Mouse (Mus musculus): ENCODE data around the gene Fgf4. TPM values are rescaled to one million over a fixed set of nuclear protein-coding genes. Genes with fewer than 3 reads are reported as not detected.

Gene Fgf4
- not detected for total RNA-seq (2021)
- long read RNA-seq, experiment 1: 0 reads
- long read RNA-seq, experiment 2: 0 reads

DNA sequence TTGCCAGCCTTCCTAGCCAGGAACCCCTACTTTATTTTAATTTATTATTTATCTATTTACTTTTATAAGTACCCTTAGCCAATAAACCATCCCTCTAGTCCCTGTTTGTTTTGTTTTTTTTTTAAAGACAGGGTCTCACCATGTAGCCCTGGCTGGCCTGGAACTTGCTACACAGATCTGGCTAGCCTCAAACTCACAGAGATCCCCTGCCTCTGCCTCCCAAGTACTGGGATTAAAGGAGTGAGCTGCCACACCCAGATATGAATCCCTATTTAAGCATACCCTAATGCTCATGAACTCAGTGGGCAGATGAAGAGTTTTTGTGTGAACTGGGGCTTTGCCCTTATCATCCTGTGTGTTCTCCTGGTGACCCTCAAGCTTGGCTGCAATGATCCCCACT is at the start of gene Fgf4:
TSS of gene Fgf4 (plus strand) at position 301 of the 400 bp plus-strand sequence.
- TF ChIP-seq CTCF (IDR thresholded peaks at IDR 0.05): no peak
- DNase-seq: no peak
- H3K4me3 ChIP-seq: no peak within 1 kb of the TSS
- intact Hi-C loops (cut with DNase I): loop anchor here (2.0 kb wide), 1 partner anchor 48 kb away; no protein-coding TSS in a partner anchor
- no peak within 1 kb of the TSS for H3K27ac ChIP-seq

DNA sequence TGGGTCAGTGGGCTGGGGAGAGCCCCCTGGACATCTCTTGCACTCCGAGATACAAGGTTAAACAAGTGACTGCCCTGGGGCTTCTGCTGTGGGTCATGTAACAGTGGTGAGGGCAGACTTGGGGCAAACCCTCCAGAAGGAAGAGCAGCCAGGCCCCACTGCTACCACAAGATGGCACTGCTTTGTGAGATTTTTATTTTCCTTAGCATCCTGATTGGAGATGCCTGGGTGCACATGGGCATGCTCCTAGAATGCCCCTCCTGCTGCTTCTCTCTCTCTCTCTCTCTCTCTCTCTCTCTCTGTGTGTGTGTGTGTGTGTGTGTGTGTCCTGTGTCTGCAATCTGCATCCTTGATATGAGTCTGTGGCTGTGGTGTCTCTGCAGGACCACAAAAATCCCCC is 48.7 kb upstream of the Fgf4 start:
- Histone ChIP-seq H3K27ac (no peak overlapping the region), H3K4me3 (no peak overlapping the region)
- no peak for DNase-seq
- peak; percentile 59 for TF ChIP-seq CTCF (IDR thresholded peaks at IDR 0.05)
- intact Hi-C loops (cut with DNase I): loop anchor here (1.0 kb wide), 1 partner anchor 97 kb away; no protein-coding TSS in a partner anchor

DNA sequence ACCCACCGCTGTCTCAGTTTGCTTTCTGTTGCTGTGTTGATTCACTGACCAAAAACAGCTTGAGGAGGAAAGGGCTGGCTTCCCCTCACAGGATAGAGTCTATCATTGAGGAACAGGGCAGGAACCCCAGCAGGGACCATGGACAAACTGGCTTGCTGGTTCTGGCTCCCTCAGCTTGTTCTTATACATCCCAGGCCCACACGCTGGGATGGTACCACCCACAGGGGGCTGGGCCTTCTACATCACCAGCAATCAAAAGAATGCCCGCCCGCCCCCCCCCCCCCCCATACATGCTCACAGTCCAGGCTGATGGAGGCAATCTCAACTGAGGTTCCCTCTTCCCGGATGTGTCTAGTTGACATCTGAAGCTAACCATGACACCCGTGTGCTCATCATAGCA is 40.1 kb upstream of the Fgf4 start:
- no peak overlapping the region for H3K27ac ChIP-seq
- DNase-seq: no peak
- no peak for TF ChIP-seq CTCF (IDR thresholded peaks at IDR 0.05)
- intact Hi-C loops (cut with DNase I): no loop called here
- H3K4me3 ChIP-seq: no peak overlapping the region

DNA sequence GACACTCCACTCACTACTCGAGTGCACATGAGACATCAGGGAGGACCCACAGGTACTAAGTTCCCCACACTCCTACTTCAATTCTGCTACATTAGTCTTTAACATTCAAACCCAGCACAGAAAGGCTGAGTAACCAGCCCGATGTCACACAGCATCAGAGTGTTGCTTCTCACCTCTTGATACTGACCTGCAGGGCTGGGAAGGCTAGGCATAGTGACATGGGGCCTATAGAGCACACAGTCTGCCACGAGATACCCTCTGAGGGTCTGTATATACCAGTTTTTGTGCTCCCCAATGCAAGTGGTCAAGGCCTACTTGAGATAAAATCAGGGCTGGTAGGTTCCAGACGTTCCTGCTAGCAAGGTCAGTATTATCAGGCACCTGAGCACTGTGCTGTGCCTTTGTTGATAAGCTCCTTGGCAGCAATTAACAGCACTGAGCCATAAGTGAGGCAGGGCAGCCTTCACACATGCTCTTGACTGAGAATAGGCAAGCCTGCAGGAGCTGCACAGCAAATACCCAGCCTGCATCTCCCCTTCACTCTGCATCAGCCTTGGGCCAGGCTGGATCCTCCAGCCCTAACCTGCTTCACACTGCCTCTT is 39.1 kb upstream of the Fgf4 start:
- intact Hi-C loops (cut with DNase I): no loop called here
- no peak overlapping the region for H3K27ac ChIP-seq
- H3K4me3 ChIP-seq: no peak overlapping the region
- no peak for DNase-seq
- no peak for TF ChIP-seq CTCF (IDR thresholded peaks at IDR 0.05)

DNA sequence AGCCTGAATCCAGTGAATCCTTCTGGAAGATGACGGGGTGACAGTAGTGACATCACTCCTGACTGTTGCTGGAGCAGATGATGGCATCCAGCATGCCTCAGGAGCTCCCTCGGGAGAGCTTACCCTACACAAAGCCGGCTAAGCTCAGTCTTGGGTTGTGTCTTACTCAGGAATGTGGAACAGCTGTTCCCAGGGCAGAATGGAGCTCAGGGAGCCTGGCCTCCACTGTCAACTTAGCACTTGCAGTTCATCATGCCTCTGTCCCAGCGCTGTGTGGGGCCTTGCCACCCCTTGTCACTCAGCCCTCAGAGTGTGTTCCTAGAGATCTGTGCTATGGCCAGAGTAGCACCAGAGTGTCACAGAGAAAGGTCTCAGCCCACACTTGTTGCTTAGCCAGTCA is 35.6 kb upstream of the Fgf4 start:
- no peak for DNase-seq
- intact Hi-C loops (cut with DNase I): no loop called here
- no peak for TF ChIP-seq CTCF (IDR thresholded peaks at IDR 0.05)
- Histone ChIP-seq H3K27ac (no peak overlapping the region), H3K4me3 (no peak overlapping the region)

DNA sequence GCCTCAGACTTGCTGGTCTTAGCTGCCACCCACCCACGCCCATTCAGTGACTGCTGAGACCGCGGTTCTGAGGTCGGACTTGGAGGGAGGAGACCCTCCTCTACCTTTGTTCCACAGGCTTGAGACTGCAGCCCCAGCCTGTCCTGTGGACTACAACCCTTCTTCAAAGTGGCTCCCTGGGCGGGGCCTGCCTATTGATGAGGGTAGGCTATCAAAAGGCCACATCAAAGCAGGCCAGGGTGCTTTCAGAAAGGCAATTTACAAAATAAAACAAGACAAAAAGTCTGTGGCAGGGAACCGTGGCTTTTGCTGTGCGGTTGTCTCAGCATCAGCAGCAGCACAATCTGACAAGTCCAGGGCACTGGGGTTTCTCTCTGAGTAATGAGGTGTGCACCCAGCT is 25.3 kb upstream of the Fgf4 start:
- no peak for DNase-seq
- intact Hi-C loops (cut with DNase I): no loop called here
- Histone ChIP-seq H3K4me3 (no peak overlapping the region), H3K27ac (no peak overlapping the region)
- TF ChIP-seq CTCF (IDR thresholded peaks at IDR 0.05): no peak

DNA sequence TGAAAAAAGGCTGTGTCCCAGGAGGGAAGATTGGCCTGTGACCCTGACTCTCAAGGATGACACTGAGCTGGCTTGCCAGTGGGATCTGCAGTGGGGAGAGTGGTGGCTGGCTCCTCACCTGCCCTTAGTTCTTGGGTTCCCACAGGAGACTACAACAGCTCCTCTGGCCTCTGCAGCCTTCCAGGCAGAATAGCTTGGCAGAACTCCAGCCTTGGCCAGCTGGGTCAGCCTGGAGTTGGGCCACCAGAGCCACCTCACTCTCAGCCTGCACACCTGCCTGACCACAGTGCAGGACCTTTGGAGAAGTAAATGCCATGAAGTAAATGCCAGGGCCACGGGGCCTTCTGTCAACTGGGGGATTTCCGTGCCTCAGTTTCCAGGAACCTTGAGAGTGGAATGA is 23.2 kb upstream of the Fgf4 start:
- H3K4me3 ChIP-seq: no peak overlapping the region
- H3K27ac ChIP-seq: no peak overlapping the region
- no peak for DNase-seq
- intact Hi-C loops (cut with DNase I): no loop called here
- no peak for TF ChIP-seq CTCF (IDR thresholded peaks at IDR 0.05)

DNA sequence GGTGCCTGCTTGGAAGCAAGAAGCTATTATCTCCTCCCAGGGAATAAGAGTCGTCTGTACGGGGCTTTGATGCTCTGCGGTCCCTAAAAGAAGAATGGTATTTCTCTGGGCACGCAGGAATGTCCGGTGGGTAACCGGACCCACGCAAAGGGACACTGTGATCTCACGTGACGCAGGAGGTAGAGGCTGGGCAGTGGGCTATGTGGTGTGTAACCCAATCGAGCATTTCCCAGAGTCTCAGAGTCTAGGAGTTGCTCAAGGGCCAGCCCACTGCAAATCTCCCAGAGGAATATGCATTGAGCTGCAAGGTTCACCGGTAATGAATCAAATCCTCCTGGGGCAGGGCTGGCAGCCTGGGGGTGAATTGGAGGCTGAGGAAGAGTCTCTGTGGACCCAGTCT is 18.8 kb upstream of the Fgf4 start:
- no peak for TF ChIP-seq CTCF (IDR thresholded peaks at IDR 0.05)
- DNase-seq: no peak
- intact Hi-C loops (cut with DNase I): no loop called here
- Histone ChIP-seq H3K27ac (no peak overlapping the region), H3K4me3 (no peak overlapping the region)

DNA sequence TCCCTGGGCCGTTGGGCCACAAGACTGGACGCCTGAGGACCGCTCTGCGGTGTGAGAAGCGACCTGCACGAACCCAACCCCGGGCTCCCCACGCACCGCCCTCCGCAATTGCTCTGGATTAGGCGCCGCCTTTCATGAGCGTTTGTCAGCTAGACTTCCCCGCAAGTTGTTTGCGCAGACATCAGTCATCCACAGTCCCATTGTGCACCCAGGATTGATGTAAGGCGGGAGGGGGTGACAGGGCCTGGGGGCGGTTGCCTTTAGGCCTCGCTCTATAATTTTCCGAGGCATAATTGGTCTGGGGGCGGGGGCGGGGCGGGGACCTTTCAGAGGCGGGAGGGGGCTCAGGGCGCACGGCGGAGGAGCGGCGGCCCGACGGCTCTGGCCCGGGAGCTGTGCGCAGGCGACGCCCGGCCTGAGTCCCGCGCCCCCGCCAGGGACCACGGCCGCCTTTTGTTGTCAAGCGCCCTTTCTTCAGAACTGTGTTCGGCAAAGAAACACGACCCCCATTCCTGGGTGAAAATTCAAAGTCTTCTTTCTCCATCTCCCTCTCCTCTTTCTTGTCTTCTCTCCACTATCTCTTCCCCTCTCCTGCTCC is 9.2 kb upstream of the Fgf4 start, which contains the start of gene Fgf3:
TSS of gene Fgf3 (plus strand) at position 193 of the 598 bp plus-strand sequence.
- intact Hi-C loops (cut with DNase I): no loop called here
- peak within 1 kb of the TSS; percentile 46 for H3K4me3 ChIP-seq
- TF ChIP-seq CTCF (IDR thresholded peaks at IDR 0.05): no peak
- H3K27ac ChIP-seq: no peak within 1 kb of the TSS
- DNase-seq: no peak

DNA sequence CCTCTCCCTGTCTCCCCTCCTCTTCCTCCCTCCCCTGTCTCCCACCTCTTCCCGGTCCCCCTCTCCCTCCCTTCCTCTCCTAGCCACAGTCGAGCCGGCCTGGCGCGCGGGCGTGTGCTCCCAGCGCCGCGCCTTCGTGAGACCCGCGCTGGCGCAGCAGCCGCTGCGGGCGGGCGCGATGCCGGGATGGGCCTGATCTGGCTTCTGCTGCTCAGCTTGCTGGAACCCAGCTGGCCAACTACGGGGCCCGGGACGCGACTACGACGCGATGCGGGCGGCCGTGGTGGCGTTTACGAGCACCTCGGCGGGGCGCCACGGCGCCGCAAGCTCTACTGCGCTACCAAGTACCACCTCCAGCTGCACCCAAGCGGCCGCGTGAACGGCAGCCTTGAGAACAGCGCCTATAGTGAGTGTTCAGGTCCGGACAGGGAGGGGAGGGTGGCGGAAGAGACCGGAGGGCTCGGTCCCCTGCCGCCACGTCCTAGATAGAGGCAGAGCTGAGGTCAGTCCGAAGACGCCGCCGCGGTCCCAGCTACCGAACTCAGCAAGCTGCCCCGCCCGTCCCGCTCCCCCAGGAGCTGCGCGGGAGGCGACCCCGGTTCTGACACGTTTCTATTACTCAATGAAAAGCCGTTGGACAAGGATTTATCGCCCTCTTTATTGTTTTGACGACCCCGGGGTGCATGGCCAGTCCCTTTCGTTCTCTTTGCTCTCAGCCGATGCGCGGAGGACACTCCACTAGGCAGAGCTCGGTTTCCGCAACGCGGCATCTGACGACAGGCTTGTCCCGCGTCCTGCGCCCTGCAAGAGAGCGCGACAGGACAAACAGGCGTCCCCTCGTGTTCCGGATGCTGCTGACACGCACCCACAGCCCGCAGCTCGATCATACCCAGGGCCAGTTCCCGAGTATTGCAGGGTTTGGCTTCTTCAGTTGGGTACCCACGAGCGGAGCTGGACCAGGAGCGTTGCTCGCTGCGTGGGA is 8.4 kb upstream of the Fgf4 start:
- no peak for DNase-seq
- intact Hi-C loops (cut with DNase I): no loop called here
- TF ChIP-seq CTCF (IDR thresholded peaks at IDR 0.05): no peak
- peak overlapping the region; percentile 46 for H3K4me3 ChIP-seq
- no peak overlapping the region for H3K27ac ChIP-seq

DNA sequence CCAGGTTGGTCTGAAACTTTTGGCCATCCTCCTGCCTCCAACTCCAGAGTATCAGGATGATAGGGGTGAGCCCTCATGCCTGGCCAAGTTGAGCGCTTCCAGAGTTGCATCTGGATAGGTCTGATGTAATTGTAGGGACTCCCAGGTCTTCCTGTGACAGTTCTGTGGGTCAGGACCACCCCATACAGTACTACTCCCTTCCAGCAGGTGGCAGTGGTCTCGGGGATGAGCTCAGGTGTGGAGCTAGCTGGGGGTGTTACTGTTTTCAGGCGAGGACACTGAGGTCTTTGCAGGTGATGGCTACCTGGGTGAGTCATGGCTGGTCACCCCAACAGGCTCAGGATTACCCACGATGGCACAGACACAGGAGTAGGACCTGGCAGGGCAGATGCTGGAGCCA is 1.0 kb upstream of the Fgf4 start:
- no peak overlapping the region for H3K27ac ChIP-seq
- TF ChIP-seq CTCF (IDR thresholded peaks at IDR 0.05): peak; percentile 72
- intact Hi-C loops (cut with DNase I): loop anchor here (2.0 kb wide), 1 partner anchor 49 kb away; no protein-coding TSS in a partner anchor
- H3K4me3 ChIP-seq: no peak overlapping the region
- DNase-seq: peak; percentile 44

DNA sequence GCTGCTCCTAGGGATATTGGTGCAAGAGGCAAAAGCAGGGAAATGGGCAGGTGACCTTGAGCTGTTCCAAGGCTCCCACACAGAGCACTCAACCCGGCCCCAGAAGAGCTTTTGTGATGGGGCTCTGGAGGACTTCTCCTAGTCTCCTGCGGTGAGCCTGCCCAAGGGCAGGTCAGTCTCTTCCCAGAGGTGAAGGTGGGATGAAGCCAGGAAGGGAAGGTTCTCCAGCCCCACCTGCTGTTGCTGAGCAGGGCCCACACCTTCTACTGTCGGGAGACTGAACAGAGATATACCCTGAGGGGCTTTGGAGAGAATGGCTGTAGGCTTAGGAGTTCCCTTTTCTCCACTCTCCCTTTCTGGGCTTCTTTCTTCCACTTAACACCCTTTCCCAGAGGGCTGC is 4.2 kb downstream of the Fgf4 start:
- no peak for DNase-seq
- Histone ChIP-seq H3K4me3 (no peak overlapping the region), H3K27ac (no peak overlapping the region)
- TF ChIP-seq CTCF (IDR thresholded peaks at IDR 0.05): no peak
- intact Hi-C loops (cut with DNase I): no loop called here

DNA sequence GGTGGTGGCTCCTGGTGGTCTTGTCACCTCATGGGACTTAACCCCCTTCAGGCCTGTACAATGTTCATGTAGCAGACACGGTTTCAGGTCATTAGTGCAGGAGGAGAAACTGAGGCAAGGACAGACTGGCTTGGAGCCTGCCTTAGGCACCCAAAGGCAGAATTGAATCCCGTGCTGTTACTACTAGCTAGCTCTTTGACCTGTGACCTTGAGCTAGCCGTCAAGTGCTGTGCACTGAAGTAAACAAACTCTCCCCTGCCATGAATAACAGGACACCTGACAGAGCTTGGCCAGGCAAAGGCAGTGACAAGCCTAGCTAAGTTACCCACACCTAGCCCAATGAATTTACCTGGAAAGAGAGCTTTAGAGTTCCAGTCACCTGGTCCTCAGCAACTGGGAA is 7.8 kb downstream of the Fgf4 start:
- intact Hi-C loops (cut with DNase I): no loop called here
- no peak overlapping the region for H3K4me3 ChIP-seq
- no peak for DNase-seq
- TF ChIP-seq CTCF (IDR thresholded peaks at IDR 0.05): no peak
- H3K27ac ChIP-seq: no peak overlapping the region
